Mouse (Mus musculus) embryonic facial prominence, embryonic 12.5 days (tissue): Measurements from ENCODE around the gene Map2k1. TPM values are rescaled to one million over a fixed set of nuclear protein-coding genes. Genes with fewer than 3 reads are reported as not detected.
A peak's percentile ranks its signal among the peaks of the same experiment; 100 is the strongest.
"Not testable (repeated sequence)": the region's sequence is repeated elsewhere in the genome, so short reads cannot be mapped to it uniquely, and the experiment has no call there.

Experiments
- ATAC-seq: fragments of 200-750 bp; cut with Nextera tagmentation; 2 replicates; pipeline ENCODE4 v1.8.0; 2017; ENCODE audit not compliant: insufficient number of reproducible peaks, insufficient read depth, low FRiP score, low TSS enrichment
- H3K27ac ChIP-seq: fragments of 300-500 bp; sonication (generic); 2 replicates; pipeline ENCODE4 v1.5.1; 2016; ENCODE audit warnings: mild to moderate bottlenecking
- H3K27me3 ChIP-seq: fragments of 300-500 bp; sonication (generic); 2 replicates; pipeline ENCODE4 v1.6.1; 2016; ENCODE audit warnings: mild to moderate bottlenecking, moderate library complexity
- H3K36me3 ChIP-seq: fragments of 300-500 bp; sonication (generic); 2 replicates; pipeline ENCODE4 v1.6.1; 2016; ENCODE audit warnings: mild to moderate bottlenecking
- H3K4me1 ChIP-seq: fragments of 300-500 bp; sonication (generic); 2 replicates; pipeline ENCODE4 v1.6.1; 2016
- H3K4me2 ChIP-seq: fragments of 300-500 bp; sonication (generic); replicated peaks from 2 replicates; pipeline ENCODE4 v1.6.1; 2016; ENCODE audit warnings: mild to moderate bottlenecking, moderate library complexity
- H3K4me3 ChIP-seq: fragments of 300-500 bp; sonication (generic); 2 replicates; pipeline ENCODE4 v1.5.1; 2016; ENCODE audit warnings: mild to moderate bottlenecking
- H3K9ac ChIP-seq: fragments of 300-500 bp; sonication (generic); 2 replicates; pipeline ENCODE4 v1.6.1; 2016; ENCODE audit warnings: mild to moderate bottlenecking, moderate library complexity
- H3K9me3 ChIP-seq: fragments of 300-500 bp; sonication (generic); 2 replicates; pipeline ENCODE4 v1.6.1; 2016; ENCODE audit warnings: mild to moderate bottlenecking, moderate library complexity
- WGBS: fragments of 180-500 bp; shearing (Covaris S2); methylation state at CpG from one replicate; pipeline ENCODE4 v1.1.7; 2016; 5-methylcytosine and 5-hydroxymethylcytosine counted together
- polyA plus RNA-seq: library from polyadenylated mRNA; unstranded; fragments of >200 nt; fragmentation: Nextera tagmentation; extraction: Ambion mirVana; gene quantifications from 2 replicates; pipeline ENCODE4 v1.2.1, GENCODE M21; 2016

The Map2k1 gene
- polyA plus RNA-seq, 1 experiment from 2014 or later: 77.0 TPM

GRCm38 (mm10) chr9:64271249-64271648, 17.8 kb upstream of the Map2k1 start:
- 64% methylated on average over 3 of the region's 3 CpGs for WGBS
- ATAC-seq: no peak
- H3K36me3 ChIP-seq: no peaks in the 10 kb centered on the region
- no peaks in the 10 kb centered on the region for H3K9me3 ChIP-seq
- no peaks in the 10 kb centered on the region for H3K4me1 ChIP-seq
- no peaks in the 10 kb centered on the region for H3K27me3 ChIP-seq
- no peak overlapping the region for H3K4me2 ChIP-seq
- no peak overlapping the region for H3K27ac ChIP-seq
- no peak overlapping the region for H3K4me3 ChIP-seq
- no peak overlapping the region for H3K9ac ChIP-seq

- not testable (repeated sequence) for H3K4me2 ChIP-seq, H3K36me3 ChIP-seq, H3K4me3 ChIP-seq, H3K4me1 ChIP-seq, ATAC-seq, H3K9me3 ChIP-seq, H3K27me3 ChIP-seq, H3K9ac ChIP-seq, H3K27ac ChIP-seq
- 92% methylated on average over 8 of the region's 8 CpGs for WGBS
These were observed 15.4 kb upstream of the Map2k1 start for GRCm38 (mm10) chr9:64268836-64269235.

GRCm38 (mm10) chr9:64268196-64268595, 14.8 kb upstream of the Map2k1 start:
- H3K27ac ChIP-seq: no peak overlapping the region
- no peaks in the 10 kb centered on the region for H3K36me3 ChIP-seq
- WGBS: 86% methylated on average over 10 of the region's 10 CpGs
- H3K9ac ChIP-seq: no peak overlapping the region
- no peak overlapping the region for H3K4me3 ChIP-seq
- H3K27me3 ChIP-seq: no peaks in the 10 kb centered on the region
- ATAC-seq: no peak
- H3K9me3 ChIP-seq: no peaks in the 10 kb centered on the region
- H3K4me1 ChIP-seq: no peaks in the 10 kb centered on the region
- no peak overlapping the region for H3K4me2 ChIP-seq

- WGBS: 88% methylated on average over 1 of the region's 1 CpGs
- H3K9me3 ChIP-seq: no peaks in the 10 kb centered on the region
- ATAC-seq: no peak
These were observed 13.8 kb upstream of the Map2k1 start for GRCm38 (mm10) chr9:64267231-64267630.

GRCm38 (mm10) chr9:64264813-64265212, 11.4 kb upstream of the Map2k1 start:
- 50% methylated on average over 1 of the region's 1 CpGs for WGBS

More at GRCm38 (mm10) chr9:64267231-64267630, 13.8 kb upstream of the Map2k1 start:
- Histone ChIP-seq H3K4me3 (no peak overlapping the region), H3K9ac (no peak overlapping the region), H3K27me3 (no peaks in the 10 kb centered on the region), H3K4me2 (no peak overlapping the region), H3K4me1 (no peaks in the 10 kb centered on the region), H3K36me3 (no peaks in the 10 kb centered on the region), H3K27ac (no peak overlapping the region)

GRCm38 (mm10) chr9:64261023-64261422, 7.6 kb upstream of the Map2k1 start:
- H3K4me3 ChIP-seq: no peak overlapping the region
- no peaks in the 10 kb centered on the region for H3K36me3 ChIP-seq
- no peak for ATAC-seq
- H3K4me2 ChIP-seq: no peak overlapping the region
- H3K27ac ChIP-seq: no peak overlapping the region
- H3K27me3 ChIP-seq: no peaks in the 10 kb centered on the region
- H3K9me3 ChIP-seq: no peaks in the 10 kb centered on the region
- H3K9ac ChIP-seq: no peak overlapping the region
- H3K4me1 ChIP-seq: no peaks in the 10 kb centered on the region
- 83% methylated on average over 4 of the region's 4 CpGs for WGBS

More at GRCm38 (mm10) chr9:64264813-64265212, 11.4 kb upstream of the Map2k1 start:
- no peaks in the 10 kb centered on the region for H3K4me1 ChIP-seq
- no peak overlapping the region for H3K4me2 ChIP-seq
- no peak overlapping the region for H3K4me3 ChIP-seq
- ATAC-seq: no peak
- no peak overlapping the region for H3K9ac ChIP-seq
- no peaks in the 10 kb centered on the region for H3K9me3 ChIP-seq
- H3K36me3 ChIP-seq: no peaks in the 10 kb centered on the region
- no peaks in the 10 kb centered on the region for H3K27me3 ChIP-seq
- no peak overlapping the region for H3K27ac ChIP-seq

GRCm38 (mm10) chr9:64259906-64260305, 6.5 kb upstream of the Map2k1 start:
- Histone ChIP-seq H3K4me1 (no peaks in the 10 kb centered on the region), H3K4me2 (no peak overlapping the region), H3K9me3 (no peaks in the 10 kb centered on the region), H3K9ac (no peak overlapping the region), H3K4me3 (no peak overlapping the region), H3K27ac (no peak overlapping the region), H3K36me3 (no peaks in the 10 kb centered on the region), H3K27me3 (no peaks in the 10 kb centered on the region)
- WGBS: 88% methylated on average over 5 of the region's 5 CpGs
- ATAC-seq: no peak

GRCm38 (mm10) chr9:64256204-64256603, 2.8 kb upstream of the Map2k1 start:
- Histone ChIP-seq H3K9me3 (no peaks in the 10 kb centered on the region), H3K36me3 (no peaks in the 10 kb centered on the region), H3K4me1 (peaks cover 12% of the 10 kb centered on the region), H3K4me2 (no peak overlapping the region), H3K27me3 (no peaks in the 10 kb centered on the region), H3K4me3 (no peak overlapping the region), H3K27ac (no peak overlapping the region), H3K9ac (no peak overlapping the region)
- ATAC-seq: no peak
- WGBS: 91% methylated on average over 3 of the region's 3 CpGs

- peaks cover 18% of the 10 kb centered on the region for H3K4me1 ChIP-seq
- H3K27me3 ChIP-seq: no peaks in the 10 kb centered on the region
- H3K4me2 ChIP-seq: no peak overlapping the region
- no peak overlapping the region for H3K27ac ChIP-seq
- no peaks in the 10 kb centered on the region for H3K9me3 ChIP-seq
- H3K36me3 ChIP-seq: no peaks in the 10 kb centered on the region
- H3K4me3 ChIP-seq: no peak overlapping the region
- no peak for ATAC-seq
- WGBS: 74% methylated on average over 3 of the region's 3 CpGs
- H3K9ac ChIP-seq: no peak overlapping the region
These were observed 2.0 kb upstream of the Map2k1 start for GRCm38 (mm10) chr9:64255422-64255821.

GRCm38 (mm10) chr9:64252591-64253020, 825 bp downstream of the Map2k1 start:
- Histone ChIP-seq H3K9ac (peak overlapping the region; percentile 80), H3K4me2 (peak overlapping the region; percentile 82), H3K27me3 (no peaks in the 10 kb centered on the region), H3K4me3 (peak overlapping the region; percentile 77), H3K9me3 (no peaks in the 10 kb centered on the region), H3K36me3 (peaks cover 5% of the 10 kb centered on the region; the same call in 1 of the 2 replicates), H3K27ac (peak overlapping the region; percentile 93; the same call in 1 of the 2 replicates), H3K4me1 (peaks cover 24% of the 10 kb centered on the region)
- under 1% methylated on average over 16 of the region's 16 CpGs for WGBS
- ATAC-seq: no peak

GRCm38 (mm10) chr9:64250111-64250730, 3.2 kb downstream of the Map2k1 start:
- ATAC-seq: no peak
- Histone ChIP-seq H3K9ac (no peak overlapping the region), H3K4me1 (peaks cover 24% of the 10 kb centered on the region), H3K27me3 (no peaks in the 10 kb centered on the region), H3K4me3 (no peak overlapping the region), H3K36me3 (peaks cover 5% of the 10 kb centered on the region; the same call in 1 of the 2 replicates), H3K27ac (no peak overlapping the region), H3K4me2 (no peak overlapping the region), H3K9me3 (no peaks in the 10 kb centered on the region)

- Histone ChIP-seq H3K4me2 (no peak overlapping the region), H3K4me3 (no peak overlapping the region), H3K9ac (no peak overlapping the region), H3K36me3 (peaks cover 5% of the 10 kb centered on the region; the same call in 1 of the 2 replicates), H3K27me3 (no peaks in the 10 kb centered on the region), H3K27ac (no peak overlapping the region), H3K9me3 (no peaks in the 10 kb centered on the region), H3K4me1 (peaks cover 24% of the 10 kb centered on the region)
- 89% methylated on average over 1 of the region's 1 CpGs for WGBS
- no peak for ATAC-seq
These were observed 4.1 kb downstream of the Map2k1 start for GRCm38 (mm10) chr9:64249371-64249770.
